Mouse (Mus musculus): ENCODE measurements around the gene Gm3239.
A peak's percentile ranks its signal among the peaks of the same experiment; 100 is the strongest.
"Not testable (repeated sequence)": the region's sequence is repeated elsewhere in the genome, so short reads cannot be mapped to it uniquely, and the experiment has no call there.

Gm3239 gene

DNA sequence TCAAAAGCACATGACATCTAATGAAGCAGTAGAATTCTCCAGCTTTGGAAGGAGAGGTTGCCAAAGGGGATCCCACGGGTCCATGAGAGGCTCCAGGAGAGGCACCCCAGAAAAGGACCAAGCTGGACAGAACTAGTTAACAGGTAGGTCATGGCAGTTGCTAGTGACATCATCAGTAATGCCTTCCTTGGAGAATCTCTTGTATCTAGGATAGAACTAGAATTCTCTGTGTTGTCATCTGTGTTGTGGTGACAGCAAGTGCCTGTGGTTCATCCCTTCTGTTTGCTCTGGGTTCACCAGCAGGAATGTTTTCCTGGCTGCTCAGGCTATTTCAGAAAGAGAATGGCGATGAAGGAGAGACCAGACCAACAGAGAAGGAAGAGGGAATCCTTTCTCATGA, at the start of gene Gm3239:
Gm3239 (plus strand) TSS at position 301 of the 400 bp plus-strand sequence.
- not testable (repeated sequence) for DNase-seq

DNA sequence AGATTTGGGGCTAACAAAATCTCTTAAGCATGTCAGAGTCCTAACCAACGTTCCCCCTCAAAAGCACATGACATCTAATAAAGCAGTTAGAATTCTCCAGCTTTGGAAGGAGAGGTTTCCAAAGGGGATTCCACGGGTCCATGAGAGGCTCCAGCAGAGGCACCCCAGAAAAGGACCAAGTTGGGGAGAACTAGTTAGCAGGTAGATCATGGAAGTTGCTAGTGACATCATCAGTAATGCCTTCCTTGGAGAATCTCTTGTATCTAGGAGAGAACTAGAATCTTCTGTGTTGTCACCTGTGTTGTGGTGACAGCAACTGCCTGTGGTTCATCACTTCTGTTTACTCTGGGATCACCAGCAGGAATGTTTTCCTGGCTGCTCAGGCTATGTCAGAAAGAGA, 31.9 kb upstream of the Gm3239 start, which contains the start of gene Gm8159:
Gm8159 (plus strand) TSS at position 301 of the 400 bp plus-strand sequence.
- not testable (repeated sequence) for DNase-seq

DNA sequence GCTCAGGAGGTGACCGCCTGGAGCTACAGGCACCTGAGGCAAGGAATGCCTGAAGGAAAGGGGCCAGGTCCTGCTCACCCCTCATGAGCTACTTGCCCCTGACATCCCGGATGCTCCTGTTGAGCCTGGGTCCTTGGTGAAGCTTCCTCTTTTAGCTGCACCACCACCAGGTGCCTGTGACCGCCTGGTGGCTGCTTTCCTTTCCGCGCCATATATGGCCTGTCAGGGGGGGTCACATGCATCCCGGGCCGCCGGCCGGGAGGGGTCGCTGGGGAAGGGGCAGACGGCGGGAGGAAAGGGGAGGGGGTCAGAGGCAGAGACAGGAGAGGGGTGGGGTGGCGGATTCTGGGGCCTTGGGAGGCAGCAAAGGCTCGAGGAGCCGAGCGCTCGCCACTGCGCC, 14.7 kb upstream of the Gm3239 start:
- peak; percentile 4 to 10 for DNase-seq

DNA sequence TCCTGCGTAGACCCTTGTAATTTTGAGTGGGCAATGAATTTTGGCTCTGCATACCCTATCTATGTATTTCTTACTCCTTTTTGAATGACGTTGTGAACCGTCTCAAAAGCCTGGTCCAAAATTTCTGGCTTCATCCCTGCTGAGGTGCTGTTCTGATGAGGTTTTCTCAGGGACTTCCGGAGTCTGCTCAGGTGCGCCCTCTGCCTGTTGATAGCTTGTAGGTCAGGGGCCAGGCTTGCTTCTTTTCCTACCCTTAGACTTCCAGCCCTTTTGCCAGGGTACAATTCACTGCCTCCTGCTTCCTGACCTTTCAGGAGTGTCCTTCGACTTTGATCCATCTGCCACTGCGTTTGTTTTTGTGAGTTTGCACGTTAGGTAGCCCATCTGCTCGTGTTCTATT, 13.7 kb upstream of the Gm3239 start:
- not testable (repeated sequence) for DNase-seq

DNA sequence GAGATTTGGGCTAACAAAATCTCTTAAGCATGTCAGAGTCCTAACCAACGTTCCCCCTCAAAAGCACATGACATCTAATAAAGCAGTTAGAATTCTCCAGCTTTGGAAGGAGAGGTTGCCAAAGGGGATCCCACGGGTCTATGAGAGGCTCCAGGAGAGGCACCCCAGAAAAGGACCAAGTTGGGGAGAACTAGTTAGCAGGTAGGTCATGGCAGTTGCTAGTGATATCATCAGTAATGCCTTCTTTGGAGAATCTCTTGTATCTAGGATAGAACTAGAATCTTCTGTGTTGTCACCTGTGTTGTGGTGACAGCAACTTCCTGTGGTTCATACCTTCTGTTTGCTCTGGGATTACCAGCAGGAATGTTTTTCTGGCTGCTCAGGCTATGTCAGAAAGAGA, 44.9 kb downstream of the Gm3239 start, which contains the start of gene Gm7876:
Gm7876 (plus strand) TSS at position 301 of the 400 bp plus-strand sequence.
- not testable (repeated sequence) for DNase-seq
